Mouse (Mus musculus) hindbrain, embryonic 16.5 days (tissue): Measurements from ENCODE around the gene Itpr2. TPM values are rescaled to one million over a fixed set of nuclear protein-coding genes. Genes with fewer than 3 reads are reported as not detected.

Experiments
- ATAC-seq: fragments of 200-750 bp; cut with Nextera tagmentation; 2 replicates; pipeline ENCODE4 v1.8.0; 2017; ENCODE audit warnings: moderate TSS enrichment, moderate library complexity
- H3K27ac ChIP-seq: fragments of 300-500 bp; sonication (generic); 2 replicates; pipeline ENCODE4 v1.5.1; 2014; ENCODE audit warnings: low read depth, mild to moderate bottlenecking, control low read depth, low read length, moderate library complexity
- H3K27me3 ChIP-seq: fragments of 300-500 bp; sonication (generic); replicated peaks from 2 replicates; pipeline ENCODE4 v1.6.1; 2014; ENCODE audit warnings: low read length; ENCODE audit not compliant: control insufficient read depth, insufficient read depth
- H3K36me3 ChIP-seq: fragments of 300-500 bp; sonication (generic); 2 replicates; pipeline ENCODE4 v1.6.1; 2014; ENCODE audit warnings: mild to moderate bottlenecking, low read length, moderate library complexity, mixed read lengths; ENCODE audit not compliant: control insufficient read depth, insufficient read depth
- H3K4me1 ChIP-seq: fragments of 300-500 bp; sonication (generic); 2 replicates; pipeline ENCODE4 v1.6.1; 2014; ENCODE audit warnings: low read depth, low read length; ENCODE audit not compliant: control insufficient read depth, insufficient read depth
- H3K4me2 ChIP-seq: fragments of 300-500 bp; sonication (generic); 2 replicates; pipeline ENCODE4 v1.6.1; 2014; ENCODE audit warnings: mild to moderate bottlenecking, low read length, control low read depth, moderate library complexity
- H3K4me3 ChIP-seq: fragments of 300-500 bp; sonication (generic); 2 replicates; pipeline ENCODE4 v1.5.1; 2014; ENCODE audit warnings: mild to moderate bottlenecking, low read length, control low read depth, moderate library complexity
- H3K9ac ChIP-seq: fragments of 300-500 bp; sonication (generic); 2 replicates; pipeline ENCODE4 v1.6.1; 2014; ENCODE audit warnings: low read depth, mild to moderate bottlenecking, control low read depth, low read length, moderate library complexity
- H3K9me3 ChIP-seq: fragments of 300-500 bp; sonication (generic); 2 replicates; pipeline ENCODE4 v1.6.1; 2014; ENCODE audit warnings: mild to moderate bottlenecking, low read length, moderate library complexity; ENCODE audit not compliant: control insufficient read depth
- WGBS: fragments of 180-500 bp; shearing (Covaris S2); extraction: QIAGEN DNeasy Blood & Tissue Kit; methylation state at CpG from one replicate; pipeline ENCODE4 v1.1.7; 2014; 5-methylcytosine and 5-hydroxymethylcytosine counted together
- polyA plus RNA-seq: library from polyadenylated mRNA; unstranded; fragments of >200 nt; fragmentation: Nextera tagmentation; extraction: Ambion mirVana; gene quantifications from 2 replicates; pipeline ENCODE4 v1.2.1, GENCODE M21; 2015

The Itpr2 gene
- polyA plus RNA-seq, 1 experiment from 2014 or later = 9.1 TPM

GRCm38 (mm10) chr6:146514531-146514948 is 12.5 kb upstream of the Itpr2 start:
- no peaks in the 10 kb centered on the region for H3K27me3 ChIP-seq
- H3K4me3 ChIP-seq = no peak overlapping the region
- H3K36me3 ChIP-seq = no peaks in the 10 kb centered on the region
- H3K27ac ChIP-seq = no peak overlapping the region
- no peak overlapping the region for H3K4me2 ChIP-seq
- WGBS = 55% methylated on average over 7 of the region's 7 CpGs
- ATAC-seq = no peak
- no peaks in the 10 kb centered on the region for H3K4me1 ChIP-seq
- no peak overlapping the region for H3K9ac ChIP-seq
- H3K9me3 ChIP-seq = no peaks in the 10 kb centered on the region

- Histone ChIP-seq H3K4me1 (no peaks in the 10 kb centered on the region), H3K4me2 (no peak overlapping the region), H3K27ac (no peak overlapping the region), H3K9ac (no peak overlapping the region), H3K36me3 (no peaks in the 10 kb centered on the region), H3K4me3 (no peak overlapping the region), H3K9me3 (no peaks in the 10 kb centered on the region), H3K27me3 (no peaks in the 10 kb centered on the region)
- 58% methylated on average over 5 of the region's 5 CpGs for WGBS
- no peak for ATAC-seq
These were observed 11.9 kb upstream of the Itpr2 start for GRCm38 (mm10) chr6:146513899-146514298.

- Histone ChIP-seq H3K9ac (no peak overlapping the region), H3K27ac (no peak overlapping the region), H3K27me3 (no peaks in the 10 kb centered on the region), H3K4me1 (no peaks in the 10 kb centered on the region), H3K36me3 (no peaks in the 10 kb centered on the region), H3K4me3 (no peak overlapping the region), H3K9me3 (no peaks in the 10 kb centered on the region), H3K4me2 (no peak overlapping the region)
- ATAC-seq = no peak
- 89% methylated on average over 8 of the region's 8 CpGs for WGBS
These were observed 11.4 kb upstream of the Itpr2 start for GRCm38 (mm10) chr6:146513384-146513783.

DNA sequence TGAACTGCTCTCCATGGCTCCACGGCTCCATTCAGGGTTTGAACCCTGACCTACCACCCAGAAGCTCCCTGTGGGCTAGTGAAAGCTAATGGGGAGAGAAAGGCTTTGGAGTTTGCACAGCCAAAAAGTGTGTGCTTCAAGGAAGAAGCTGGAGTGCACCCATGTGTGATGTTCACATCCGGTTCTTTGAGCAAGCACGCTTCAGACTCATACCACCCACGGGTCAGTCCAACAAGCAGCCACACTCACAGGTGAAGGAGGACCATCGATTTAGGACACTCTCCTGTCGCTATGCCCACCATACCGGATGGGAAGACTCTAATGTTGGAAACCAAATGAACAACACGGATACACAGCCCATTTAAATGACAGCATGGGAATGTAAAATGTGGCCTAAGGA is 9.5 kb upstream of the Itpr2 start:
- H3K9me3 ChIP-seq = no peaks in the 10 kb centered on the region
- no peak overlapping the region for H3K9ac ChIP-seq
- no peak overlapping the region for H3K27ac ChIP-seq
- no peak overlapping the region for H3K4me3 ChIP-seq
- H3K27me3 ChIP-seq = no peaks in the 10 kb centered on the region
- no peaks in the 10 kb centered on the region for H3K4me1 ChIP-seq
- 83% methylated on average over 8 of the region's 8 CpGs for WGBS
- no peaks in the 10 kb centered on the region for H3K36me3 ChIP-seq
- ATAC-seq = no peak
- H3K4me2 ChIP-seq = no peak overlapping the region

GRCm38 (mm10) chr6:146509891-146510290 is 7.9 kb upstream of the Itpr2 start:
- no peaks in the 10 kb centered on the region for H3K9me3 ChIP-seq
- no peaks in the 10 kb centered on the region for H3K36me3 ChIP-seq

DNA sequence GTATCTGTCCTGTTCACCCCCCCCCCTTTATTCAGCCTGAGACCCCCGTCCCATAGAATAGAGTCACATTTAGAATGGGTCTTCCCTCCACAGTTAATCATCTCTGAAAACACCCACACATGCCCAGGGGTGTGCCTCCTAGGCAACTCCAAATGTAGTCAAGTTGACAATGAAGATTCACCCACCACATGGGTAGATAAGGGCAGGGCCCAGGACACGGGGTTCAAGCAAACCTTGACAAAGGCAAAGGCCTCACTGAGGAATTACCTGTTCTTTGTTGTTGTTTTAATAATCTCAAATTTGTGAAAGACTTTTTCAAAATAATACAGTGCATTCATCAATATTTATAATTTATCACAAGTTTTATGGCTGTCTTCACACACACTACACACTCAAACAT is 2.4 kb upstream of the Itpr2 start:
- Histone ChIP-seq H3K4me1 (peaks cover 16% of the 10 kb centered on the region), H3K27me3 (peaks cover 8% of the 10 kb centered on the region; the same call in 1 of the 2 replicates), H3K4me2 (no peak overlapping the region), H3K27ac (no peak overlapping the region), H3K9me3 (no peaks in the 10 kb centered on the region), H3K36me3 (no peaks in the 10 kb centered on the region), H3K4me3 (no peak overlapping the region), H3K9ac (no peak overlapping the region)
- 80% methylated on average over 2 of the region's 2 CpGs for WGBS
- ATAC-seq = no peak

More at GRCm38 (mm10) chr6:146509891-146510290, 7.9 kb upstream of the Itpr2 start:
- Histone ChIP-seq H3K27ac (no peak overlapping the region), H3K4me2 (no peak overlapping the region), H3K27me3 (no peaks in the 10 kb centered on the region), H3K4me3 (no peak overlapping the region), H3K4me1 (no peaks in the 10 kb centered on the region), H3K9ac (no peak overlapping the region)
- 96% methylated on average over 2 of the region's 2 CpGs for WGBS
- ATAC-seq = no peak

GRCm38 (mm10) chr6:146502856-146503255 is 833 bp upstream of the Itpr2 start:
- Histone ChIP-seq H3K9me3 (no peaks in the 10 kb centered on the region), H3K4me1 (peaks cover 16% of the 10 kb centered on the region), H3K4me3 (peak overlapping the region; percentile 71), H3K9ac (no peak overlapping the region), H3K27me3 (peaks cover 8% of the 10 kb centered on the region; the same call in 1 of the 2 replicates), H3K27ac (no peak overlapping the region), H3K36me3 (no peaks in the 10 kb centered on the region), H3K4me2 (peak overlapping the region; percentile 100)
- 34% methylated on average over 3 of the region's 3 CpGs for whole genome bisulfite sequencing
- ATAC-seq = no peak

DNA sequence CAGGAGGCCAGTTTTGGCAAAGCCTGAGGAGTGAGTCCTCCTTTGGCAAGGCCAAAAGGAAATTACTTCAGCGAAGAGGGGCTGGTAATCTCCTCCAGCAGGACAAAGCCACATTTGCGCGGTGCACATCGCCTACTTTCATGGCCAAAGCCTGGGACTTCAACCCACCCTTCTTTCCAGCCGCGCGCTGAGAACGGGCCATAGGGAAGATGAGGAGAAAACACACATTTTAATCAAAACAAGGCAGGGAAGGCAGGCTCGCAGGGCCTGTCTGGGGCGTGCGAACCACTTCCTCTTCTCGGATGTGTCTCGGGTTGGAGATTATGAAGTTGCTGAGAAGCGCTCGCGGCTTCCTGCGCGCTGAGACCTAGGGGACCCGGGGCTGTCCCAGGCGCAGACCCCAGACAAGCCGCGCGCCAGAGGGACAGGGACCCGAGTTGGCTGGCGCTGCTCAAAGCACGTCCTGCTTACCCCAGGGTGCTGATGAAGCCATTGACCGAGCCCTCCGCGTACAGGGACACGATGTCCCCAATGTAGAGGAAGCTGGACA is 632 bp downstream of the Itpr2 start:
- peak overlapping the region; percentile 100 for H3K4me2 ChIP-seq
- H3K36me3 ChIP-seq = no peaks in the 10 kb centered on the region
- peaks cover 8% of the 10 kb centered on the region; the same call in 1 of the 2 replicates for H3K27me3 ChIP-seq
- H3K27ac ChIP-seq = peak overlapping the region; percentile 46
- H3K4me3 ChIP-seq = peak overlapping the region; percentile 71
- peak overlapping the region; percentile 70 for H3K9ac ChIP-seq
- no peaks in the 10 kb centered on the region for H3K9me3 ChIP-seq
- peak; percentile 5; the same call in 1 of the 2 replicates for ATAC-seq
- H3K4me1 ChIP-seq = peaks cover 16% of the 10 kb centered on the region
- WGBS = 1% methylated on average over 29 of the region's 30 CpGs

DNA sequence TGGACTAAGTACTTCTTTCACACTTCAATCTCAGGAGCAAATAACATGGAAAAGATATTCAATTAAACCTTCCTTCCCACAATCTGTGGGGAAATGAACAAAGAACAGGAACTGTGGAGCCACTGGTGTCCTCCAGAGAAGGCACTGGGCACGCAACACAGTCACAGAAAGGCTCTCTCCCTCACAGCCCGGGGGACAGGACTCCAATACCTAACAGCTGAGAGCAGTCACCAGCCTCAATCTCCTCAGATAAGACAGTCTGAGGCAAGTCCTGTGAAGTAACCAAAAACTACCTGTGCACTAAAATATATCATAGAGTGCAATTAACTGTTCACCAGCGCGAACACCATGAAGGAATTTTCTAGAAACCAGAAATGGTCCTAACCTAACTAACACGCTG is 1.3 kb downstream of the Itpr2 start:
- peak overlapping the region; percentile 100 for H3K4me2 ChIP-seq
- ATAC-seq = no peak
- no peak overlapping the region for H3K9ac ChIP-seq
- peak overlapping the region; percentile 71 for H3K4me3 ChIP-seq
- H3K4me1 ChIP-seq = peaks cover 16% of the 10 kb centered on the region
- no peaks in the 10 kb centered on the region for H3K36me3 ChIP-seq
- WGBS = 64% methylated on average over 5 of the region's 5 CpGs
- H3K27ac ChIP-seq = no peak overlapping the region; the same call in 1 of the 2 replicates
- H3K9me3 ChIP-seq = no peaks in the 10 kb centered on the region
- H3K27me3 ChIP-seq = peaks cover 8% of the 10 kb centered on the region; the same call in 1 of the 2 replicates
